Mouse (Mus musculus) liver, adult 2 months (tissue): ENCODE results near the gene Lrp2bp.

ENCODE experiments used
- CTCF ChIP-seq: fragments of 200-500 bp; IDR thresholded peaks from 2 replicates; pipeline ENCODE4 v1.5.1; 2011; ENCODE audit warnings: low read depth, low read length, control low read depth
- POLR2A ChIP-seq: fragments of 200-500 bp; IDR thresholded peaks from 2 replicates; pipeline ENCODE4 v1.6.1; 2011; ENCODE audit warnings: low read length, control low read depth; ENCODE audit not compliant: insufficient read depth; ENCODE audit errors: extremely low read depth

DNA sequence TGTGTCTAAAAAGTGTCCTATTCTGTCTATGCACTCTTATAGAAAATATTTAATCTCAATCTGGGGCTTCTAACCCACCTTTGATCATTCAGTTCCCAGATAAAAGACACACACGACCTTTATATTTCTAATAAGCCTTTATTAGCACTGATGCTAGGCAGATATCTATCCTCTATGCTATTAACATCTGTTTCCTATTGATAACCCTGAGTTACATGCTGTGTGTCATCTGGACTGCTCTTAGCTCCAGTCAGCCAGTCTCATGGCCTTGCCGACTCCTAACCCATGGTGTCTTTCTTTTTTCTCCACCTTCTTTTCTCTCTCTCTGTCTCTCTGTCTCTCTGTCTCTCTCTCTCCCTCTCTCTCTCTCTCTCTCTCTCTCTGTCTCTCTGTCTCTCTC, 10.9 kb upstream of the Lrp2bp start:
- TF ChIP-seq CTCF (no peak), POLR2A (no peak)
